Mouse (Mus musculus) C2C12 (cell line): ENCODE data around the gene Vangl2. TPM values are rescaled to one million over a fixed set of nuclear protein-coding genes. Genes with fewer than 3 reads are reported as not detected.

Experiments used
- H3K27me3 ChIP-seq: one replicate; pipeline ENCODE4 v1.6.1; 2011; ENCODE audit not compliant: control insufficient read depth, insufficient read depth, insufficient read length
- H3K36me3 ChIP-seq: one replicate; pipeline ENCODE4 v1.6.1; 2011; ENCODE audit not compliant: control insufficient read depth, insufficient read depth
- H3K4me3 ChIP-seq: one replicate; pipeline ENCODE4 v1.5.1; 2011; ENCODE audit warnings: mild to moderate bottlenecking, control low read depth; ENCODE audit not compliant: poor library complexity, insufficient read depth, severe bottlenecking
- H3K79me2 ChIP-seq: one replicate; pipeline ENCODE4 v1.6.1; 2011; ENCODE audit not compliant: control insufficient read depth, insufficient read depth
- H3K79me3 ChIP-seq: one replicate; pipeline ENCODE4 v1.6.1; 2011; ENCODE audit warnings: low read depth, control low read depth
- H3ac ChIP-seq: one replicate; pipeline ENCODE3; 2011; ENCODE audit warnings: low read depth; ENCODE audit not compliant: control insufficient read depth, insufficient read length
- CEBPB ChIP-seq: IDR thresholded peaks from one replicate; pipeline ENCODE4 v1.6.1; 2011; ENCODE audit warnings: low read depth, mild to moderate bottlenecking, control low read depth, moderate library complexity
- CTCF ChIP-seq: IDR thresholded peaks from one replicate; pipeline ENCODE4 v1.5.1; 2011; ENCODE audit not compliant: control insufficient read depth, insufficient read depth, insufficient read length
- FOSL1 ChIP-seq: IDR thresholded peaks from one replicate; pipeline ENCODE4 v1.8.0; 2011; ENCODE audit warnings: mild to moderate bottlenecking, low read length; ENCODE audit not compliant: poor library complexity, insufficient read depth, severe bottlenecking
- MAX ChIP-seq: IDR thresholded peaks from one replicate; pipeline ENCODE4 v1.6.1; 2011; ENCODE audit warnings: mild to moderate bottlenecking, control low read depth
- MYOD1 ChIP-seq: IDR thresholded peaks from one replicate; pipeline ENCODE4 v1.6.1; 2011; ENCODE audit warnings: low read depth; ENCODE audit not compliant: control insufficient read depth, insufficient read length
- MYOG ChIP-seq: IDR thresholded peaks from one replicate; pipeline ENCODE4 v1.6.1; 2011; ENCODE audit not compliant: control insufficient read depth, insufficient read length; ENCODE audit errors: extremely low read depth
- USF1 ChIP-seq: IDR thresholded peaks from one replicate; pipeline ENCODE4 v1.6.1; 2011; ENCODE audit warnings: low read depth, mild to moderate bottlenecking, control low read depth, moderate library complexity
- polyA plus RNA-seq: library from polyadenylated mRNA; unstranded; fragments of >200 nt; fragmentation: generic; extraction: Trizol; gene quantifications from one replicate; pipeline ENCODE4 v1.2.1, GENCODE M21; 2012; ENCODE audit warnings: missing spikeins

The Vangl2 gene
- polyA plus RNA-seq, 1 experiment: 5.7 TPM

GRCm38 (mm10) chr1:171970854-171971586 lies 57.2 kb downstream of the Vangl2 start:
- H3ac ChIP-seq: no peak overlapping the region
- H3K79me2 ChIP-seq: no peaks in the 10 kb centered on the region
- H3K79me3 ChIP-seq: no peaks in the 10 kb centered on the region
- H3K36me3 ChIP-seq: no peaks in the 10 kb centered on the region
- H3K27me3 ChIP-seq: no peaks in the 10 kb centered on the region
- no peak for TF ChIP-seq MYOD1
- TF ChIP-seq CTCF: no peak
- TF ChIP-seq USF1: no peak
- TF ChIP-seq FOSL1: no peak
- TF ChIP-seq MYOG: no peak
- no peak for TF ChIP-seq MAX
- no peak for TF ChIP-seq CEBPB
- no peak overlapping the region for H3K4me3 ChIP-seq

DNA sequence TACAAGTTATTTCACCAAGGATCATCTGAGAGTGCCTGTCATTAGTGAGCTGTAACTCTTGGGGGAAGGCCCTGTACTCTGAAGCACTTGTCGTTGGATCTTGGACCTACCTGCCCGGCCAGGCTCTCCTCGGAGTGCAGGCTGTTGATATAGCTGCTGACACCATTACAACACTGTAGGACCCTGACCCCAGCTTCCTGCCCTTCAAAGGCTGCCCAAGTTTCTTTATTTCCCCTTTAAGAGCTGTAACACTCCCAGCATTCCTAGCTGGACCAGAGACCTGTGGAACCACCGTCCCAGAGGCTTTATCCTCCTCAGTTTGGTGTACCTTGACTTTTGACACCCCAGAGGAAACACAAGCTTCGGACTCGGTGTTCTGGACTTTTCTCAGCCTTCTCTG lies 59.0 kb downstream of the Vangl2 start:
- no peak overlapping the region for H3K4me3 ChIP-seq
- H3ac ChIP-seq: no peak overlapping the region
- H3K27me3 ChIP-seq: no peaks in the 10 kb centered on the region
- H3K79me2 ChIP-seq: no peaks in the 10 kb centered on the region
- no peaks in the 10 kb centered on the region for H3K36me3 ChIP-seq
- no peaks in the 10 kb centered on the region for H3K79me3 ChIP-seq
- TF ChIP-seq MYOD1: no peak
- TF ChIP-seq FOSL1: no peak
- TF ChIP-seq MAX: no peak
- no peak for TF ChIP-seq MYOG
- TF ChIP-seq USF1: no peak
- no peak for TF ChIP-seq CEBPB
- TF ChIP-seq CTCF: no peak

DNA sequence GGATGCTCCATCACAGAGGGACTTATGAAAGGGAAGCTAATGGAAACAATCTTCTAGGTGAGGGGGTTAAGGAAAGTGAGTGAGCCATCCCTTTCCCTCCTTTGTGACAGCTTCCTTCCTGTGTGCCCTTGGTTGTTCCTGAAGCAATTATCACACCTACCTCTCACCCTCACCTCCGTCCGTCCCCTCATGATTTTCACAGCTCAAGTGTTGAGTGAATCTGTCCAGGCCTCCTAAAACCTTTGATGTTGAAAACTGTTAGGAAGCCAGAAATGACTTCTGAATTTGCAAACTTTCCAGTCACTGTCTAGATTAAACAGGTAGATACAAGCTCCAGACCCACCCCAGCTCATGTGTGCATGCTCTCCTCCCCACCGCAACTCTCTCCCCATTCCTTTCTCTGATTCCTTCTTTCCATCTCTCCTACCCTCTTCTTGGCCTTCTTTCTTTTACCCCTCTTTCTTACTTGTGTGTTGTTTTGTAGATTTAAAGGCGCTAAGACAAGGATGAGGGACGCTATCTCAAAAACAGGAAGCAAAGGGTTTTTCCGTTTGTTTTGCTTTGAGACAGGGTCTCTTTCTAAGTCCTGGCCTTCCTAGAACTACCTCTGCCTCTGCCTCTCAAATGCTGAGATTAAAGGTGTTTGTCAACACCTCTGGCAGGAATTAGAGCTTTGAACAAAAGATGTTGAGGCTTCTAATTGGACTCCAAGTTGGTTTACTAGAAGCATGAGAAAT lies 62.0 kb downstream of the Vangl2 start:
- H3K79me2 ChIP-seq: no peaks in the 10 kb centered on the region
- H3K36me3 ChIP-seq: no peaks in the 10 kb centered on the region
- no peaks in the 10 kb centered on the region for H3K79me3 ChIP-seq
- no peak overlapping the region for H3ac ChIP-seq
- no peak overlapping the region for H3K4me3 ChIP-seq
- no peaks in the 10 kb centered on the region for H3K27me3 ChIP-seq
- no peak for TF ChIP-seq FOSL1
- no peak for TF ChIP-seq CTCF
- TF ChIP-seq MYOD1: no peak
- TF ChIP-seq USF1: no peak
- TF ChIP-seq MYOG: no peak
- no peak for TF ChIP-seq CEBPB
- TF ChIP-seq MAX: no peak

GRCm38 (mm10) chr1:171963613-171964012 lies 64.6 kb downstream of the Vangl2 start:
- no peak overlapping the region for H3ac ChIP-seq
- no peak for TF ChIP-seq FOSL1
- no peak for TF ChIP-seq CEBPB
- no peak for TF ChIP-seq CTCF
- no peak for TF ChIP-seq MYOG
- TF ChIP-seq USF1: no peak
- no peak for TF ChIP-seq MAX
- no peak for TF ChIP-seq MYOD1
- H3K79me3 ChIP-seq: no peaks in the 10 kb centered on the region
- no peak overlapping the region for H3K4me3 ChIP-seq
- no peaks in the 10 kb centered on the region for H3K79me2 ChIP-seq
- H3K36me3 ChIP-seq: no peaks in the 10 kb centered on the region
- H3K27me3 ChIP-seq: no peaks in the 10 kb centered on the region

GRCm38 (mm10) chr1:171961704-171962103 lies 66.5 kb downstream of the Vangl2 start:
- Histone ChIP-seq H3ac (no peak overlapping the region), H3K79me2 (no peaks in the 10 kb centered on the region), H3K79me3 (no peaks in the 10 kb centered on the region), H3K36me3 (no peaks in the 10 kb centered on the region), H3K27me3 (no peaks in the 10 kb centered on the region), H3K4me3 (no peak overlapping the region)
- TF ChIP-seq CEBPB (no peak), CTCF (no peak), MYOG (no peak), FOSL1 (no peak), USF1 (no peak), MAX (no peak), MYOD1 (no peak)

- TF ChIP-seq USF1 (no peak), MAX (no peak), MYOG (no peak)
- Histone ChIP-seq H3K4me3 (no peak overlapping the region), H3ac (no peak overlapping the region), H3K79me2 (no peaks in the 10 kb centered on the region), H3K79me3 (no peaks in the 10 kb centered on the region), H3K27me3 (no peaks in the 10 kb centered on the region), H3K36me3 (no peaks in the 10 kb centered on the region)
These were observed 67.5 kb downstream of the Vangl2 start for GRCm38 (mm10) chr1:171960726-171961125.
